Mouse (Mus musculus): ENCODE measurements at regions not wholly inside any gene's neighbourhood (a gene's known extent, or its start where the extent isn't known, plus 50 kb on each side); places are given as distances from the start of the nearest gene placed in this dataset.

DNA sequence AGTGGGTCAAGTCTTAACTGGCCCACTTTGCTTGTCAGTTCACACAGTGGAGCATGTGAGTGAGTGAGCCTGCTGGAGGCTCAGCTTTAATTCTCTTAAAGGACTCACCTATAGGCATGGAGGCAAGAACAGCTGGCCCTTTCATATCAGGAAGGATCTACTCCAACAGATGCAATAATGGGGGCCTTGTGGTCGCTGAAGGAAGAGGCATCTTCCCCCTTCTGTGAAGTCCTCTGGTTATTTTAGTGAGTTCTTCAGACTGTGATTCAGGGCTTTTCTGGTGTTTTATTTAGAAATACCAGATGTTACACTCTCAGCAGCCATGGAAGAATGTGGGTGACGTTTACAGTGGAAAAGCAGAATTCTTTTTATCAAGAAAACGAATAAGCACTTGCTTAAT lies 516.9 kb downstream of the Col12a1 start:
- H3K27me3 ChIP-seq (ENCODE audit: insufficient read depth, low read length), result no peaks in the 10 kb centered on the region
- no peak for TF ChIP-seq CTCF (IDR thresholded peaks at IDR 0.05; ENCODE audit: low read depth)
- no peaks in the 10 kb centered on the region for H3K9me3 ChIP-seq (replicated peaks; ENCODE audit: low read length)
- WGBS, result 60% methylated on average over 3 of the region's 3 CpGs
- DNase-seq (ENCODE audit: low spot score) (peak; percentile 12), ATAC-seq (replicated peaks; ENCODE audit: low FRiP score, low read depth) (no peak)
- no peak overlapping the region for H3K4me2 ChIP-seq (ENCODE audit: low read length)
- H3K36me3 ChIP-seq (ENCODE audit: insufficient read depth, low read length), result no peaks in the 10 kb centered on the region
- no peaks in the 10 kb centered on the region for H3K4me1 ChIP-seq (replicated peaks; ENCODE audit: insufficient read depth, low read length)
- no peak overlapping the region for H3K27ac ChIP-seq
- H3K4me3 ChIP-seq (replicated peaks; ENCODE audit: low read depth, low read length), result no peak overlapping the region
- H3K9ac ChIP-seq (ENCODE audit: low read depth, low read length), result no peak overlapping the region

GRCm38 (mm10) chr9:79213364-79213763 lies 505.3 kb downstream of the Col12a1 start:
- Histone ChIP-seq H3K36me3 (ENCODE audit: insufficient read depth, low read length) (no peaks in the 10 kb centered on the region), H3K27me3 (ENCODE audit: insufficient read depth, low read length) (no peaks in the 10 kb centered on the region), H3K4me1 (replicated peaks; ENCODE audit: insufficient read depth, low read length) (no peaks in the 10 kb centered on the region), H3K27ac (no peak overlapping the region), H3K4me2 (ENCODE audit: low read length) (no peak overlapping the region), H3K9ac (ENCODE audit: low read depth, low read length) (no peak overlapping the region), H3K4me3 (replicated peaks; ENCODE audit: low read depth, low read length) (no peak overlapping the region), H3K9me3 (replicated peaks; ENCODE audit: low read length) (no peaks in the 10 kb centered on the region)
- 19% methylated on average over 6 of the region's 6 CpGs for WGBS
- TF ChIP-seq CTCF (IDR thresholded peaks at IDR 0.05; ENCODE audit: low read depth), result no peak
- DNase-seq (ENCODE audit: low spot score), result peak; percentile 37
- no peak for ATAC-seq (replicated peaks; ENCODE audit: low FRiP score, low read depth)

DNA sequence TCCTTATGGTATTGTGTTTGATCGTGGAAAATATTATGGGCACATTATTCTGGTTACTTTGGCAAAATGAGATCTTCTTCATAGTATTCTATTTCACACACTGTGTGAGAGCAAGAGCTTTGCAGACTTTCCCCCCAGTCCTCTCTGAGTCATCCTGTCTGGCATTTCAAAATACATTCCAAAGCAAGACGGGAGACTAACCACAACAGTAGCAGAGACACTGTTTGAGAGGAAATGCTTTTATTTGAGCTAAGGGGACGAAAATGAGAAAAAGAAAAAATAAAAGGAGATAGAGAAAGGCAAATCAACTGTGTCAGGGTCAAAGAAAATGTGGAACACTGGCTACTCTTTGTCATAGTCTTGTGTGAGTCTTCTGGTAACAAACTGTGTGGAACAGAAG lies 502.6 kb downstream of the Col12a1 start:
- ATAC-seq (replicated peaks; ENCODE audit: low FRiP score, low read depth), result no peak
- DNase-seq (ENCODE audit: low spot score), result peak; percentile 67
- H3K4me2 ChIP-seq (ENCODE audit: low read length), result no peak overlapping the region
- H3K36me3 ChIP-seq (ENCODE audit: insufficient read depth, low read length), result no peaks in the 10 kb centered on the region
- no peak overlapping the region for H3K27ac ChIP-seq
- no peaks in the 10 kb centered on the region for H3K27me3 ChIP-seq (ENCODE audit: insufficient read depth, low read length)
- no peaks in the 10 kb centered on the region for H3K9me3 ChIP-seq (replicated peaks; ENCODE audit: low read length)
- TF ChIP-seq CTCF (IDR thresholded peaks at IDR 0.05; ENCODE audit: low read depth), result no peak
- WGBS, result 44% methylated on average over 3 of the region's 3 CpGs
- H3K4me1 ChIP-seq (replicated peaks; ENCODE audit: insufficient read depth, low read length), result no peaks in the 10 kb centered on the region
- no peak overlapping the region for H3K9ac ChIP-seq (ENCODE audit: low read depth, low read length)
- H3K4me3 ChIP-seq (replicated peaks; ENCODE audit: low read depth, low read length), result no peak overlapping the region

GRCm38 (mm10) chr9:79216432-79216831 lies 502.2 kb downstream of the Col12a1 start:
- H3K4me2 ChIP-seq (ENCODE audit: low read length), result no peak overlapping the region
- H3K9me3 ChIP-seq (replicated peaks; ENCODE audit: low read length), result no peaks in the 10 kb centered on the region
- no peak overlapping the region for H3K27ac ChIP-seq
- no peak overlapping the region for H3K9ac ChIP-seq (ENCODE audit: low read depth, low read length)
- H3K27me3 ChIP-seq (ENCODE audit: insufficient read depth, low read length), result no peaks in the 10 kb centered on the region
- WGBS, result 55% methylated on average over 2 of the region's 2 CpGs
- TF ChIP-seq CTCF (IDR thresholded peaks at IDR 0.05; ENCODE audit: low read depth), result no peak
- H3K4me3 ChIP-seq (replicated peaks; ENCODE audit: low read depth, low read length), result no peak overlapping the region
- no peaks in the 10 kb centered on the region for H3K4me1 ChIP-seq (replicated peaks; ENCODE audit: insufficient read depth, low read length)
- ATAC-seq (replicated peaks; ENCODE audit: low FRiP score, low read depth) (no peak), DNase-seq (ENCODE audit: low spot score) (peak; percentile 4)
- H3K36me3 ChIP-seq (ENCODE audit: insufficient read depth, low read length), result no peaks in the 10 kb centered on the region

GRCm38 (mm10) chr9:79233081-79233480 lies 485.6 kb downstream of the Col12a1 start:
- Histone ChIP-seq H3K9me3 (replicated peaks; ENCODE audit: low read length) (no peaks in the 10 kb centered on the region), H3K36me3 (ENCODE audit: insufficient read depth, low read length) (no peaks in the 10 kb centered on the region), H3K4me2 (ENCODE audit: low read length) (no peak overlapping the region), H3K9ac (ENCODE audit: low read depth, low read length) (no peak overlapping the region), H3K27ac (no peak overlapping the region), H3K27me3 (ENCODE audit: insufficient read depth, low read length) (no peaks in the 10 kb centered on the region), H3K4me3 (replicated peaks; ENCODE audit: low read depth, low read length) (no peak overlapping the region), H3K4me1 (replicated peaks; ENCODE audit: insufficient read depth, low read length) (no peaks in the 10 kb centered on the region)
- no peak for ATAC-seq (replicated peaks; ENCODE audit: low FRiP score, low read depth)
- no peak for DNase-seq (ENCODE audit: low spot score)
- 85% methylated on average over 3 of the region's 3 CpGs for WGBS
- TF ChIP-seq CTCF (IDR thresholded peaks at IDR 0.05; ENCODE audit: low read depth), result no peak

GRCm38 (mm10) chr9:79233751-79234150 lies 484.9 kb downstream of the Col12a1 start:
- no peaks in the 10 kb centered on the region for H3K36me3 ChIP-seq (ENCODE audit: insufficient read depth, low read length)
- H3K27me3 ChIP-seq (ENCODE audit: insufficient read depth, low read length), result no peaks in the 10 kb centered on the region
- H3K4me3 ChIP-seq (replicated peaks; ENCODE audit: low read depth, low read length), result no peak overlapping the region
- DNase-seq (ENCODE audit: low spot score) (no peak), ATAC-seq (replicated peaks; ENCODE audit: low FRiP score, low read depth) (no peak)
- TF ChIP-seq CTCF (IDR thresholded peaks at IDR 0.05; ENCODE audit: low read depth), result no peak
- H3K4me2 ChIP-seq (ENCODE audit: low read length), result no peak overlapping the region
- no peaks in the 10 kb centered on the region for H3K9me3 ChIP-seq (replicated peaks; ENCODE audit: low read length)
- H3K9ac ChIP-seq (ENCODE audit: low read depth, low read length), result no peak overlapping the region
- WGBS, result 93% methylated on average over 1 of the region's 1 CpGs
- no peak overlapping the region for H3K27ac ChIP-seq
- H3K4me1 ChIP-seq (replicated peaks; ENCODE audit: insufficient read depth, low read length), result no peaks in the 10 kb centered on the region

GRCm38 (mm10) chr9:79269646-79270213 lies 448.9 kb downstream of the Col12a1 start:
- Histone ChIP-seq H3K27ac (no peak overlapping the region), H3K9ac (ENCODE audit: low read depth, low read length) (no peak overlapping the region), H3K27me3 (ENCODE audit: insufficient read depth, low read length) (no peaks in the 10 kb centered on the region), H3K9me3 (replicated peaks; ENCODE audit: low read length) (no peaks in the 10 kb centered on the region), H3K36me3 (ENCODE audit: insufficient read depth, low read length) (no peaks in the 10 kb centered on the region), H3K4me1 (replicated peaks; ENCODE audit: insufficient read depth, low read length) (no peaks in the 10 kb centered on the region), H3K4me2 (ENCODE audit: low read length) (no peak overlapping the region), H3K4me3 (replicated peaks; ENCODE audit: low read depth, low read length) (no peak overlapping the region)
- no peak for ATAC-seq (replicated peaks; ENCODE audit: low FRiP score, low read depth)
- DNase-seq (ENCODE audit: low spot score), result no peak
- TF ChIP-seq CTCF (IDR thresholded peaks at IDR 0.05; ENCODE audit: low read depth), result no peak
- WGBS, result 71% methylated on average over 13 of the region's 13 CpGs

Data from kidney, postnatal 0 days (tissue).